Mouse (Mus musculus): ENCODE data around the gene Astl.

GRCm38 (mm10) chr2:127324456-127324855 lies 14.0 kb upstream of the Astl start:
- no peak for TF ChIP-seq CTCF (IDR thresholded peaks at IDR 0.05; ENCODE audit: low read depth)
- TF ChIP-seq EP300 (IDR thresholded peaks at IDR 0.05; ENCODE audit: low read depth) = no peak
